Mouse (Mus musculus): Measurements from ENCODE around the gene Prickle1. TPM values are rescaled to one million over a fixed set of nuclear protein-coding genes. Genes with fewer than 3 reads are reported as not detected.

The Prickle1 gene
- polyA plus RNA-seq, 1 experiment, result 4.0 TPM

- TF ChIP-seq POLR2A (IDR thresholded peaks at IDR 0.05; ENCODE audit: borderline replicate concordance, control insufficient read depth, low read depth, low read length), result no peak
- no peak for TF ChIP-seq CTCF (IDR thresholded peaks at IDR 0.05; ENCODE audit: control insufficient read depth, insufficient read depth, low read length)
- H3K27ac ChIP-seq (ENCODE audit: control insufficient read depth, insufficient read depth, low read depth, low read length, poor library complexity), result no peak overlapping the region
- no peak overlapping the region for H3K4me3 ChIP-seq (replicated peaks; ENCODE audit: control insufficient read depth, low read depth, low read length)
- WGBS, result 67% methylated on average over 1 of the region's 1 CpGs
- no peaks in the 10 kb centered on the region for H3K4me1 ChIP-seq (ENCODE audit: control insufficient read depth, insufficient read depth, low read length)
These were observed 142.4 kb downstream of the Prickle1 start for GRCm38 (mm10) chr15:93453296-93453695.

Other genes starting within 250 kb of the Prickle1 start
- gene Zcrb1, start 197.6 kb downstream of the Prickle1 start, polyA plus RNA-seq (2011; ENCODE audit: insufficient read depth, insufficient read length, low replicate concordance, missing spikeins), result 121 and 173 TPM in 2 replicates
- gene Pphln1, start 197.5 kb downstream of the Prickle1 start, polyA plus RNA-seq (2011; ENCODE audit: insufficient read depth, insufficient read length, low replicate concordance, missing spikeins), result 5.9 and 9.0 TPM in 2 replicates